Mouse (Mus musculus) kidney, postnatal 25 days (tissue): ENCODE measurements around the gene Abhd14a.
A peak's percentile ranks its signal among the peaks of the same experiment; 100 is the strongest.

Source experiments
- DNase-seq, 2 experiments: peaks; one replicate each; pipeline ENCODE4 v3.0.0; 2021; ENCODE audit warnings: mixed read lengths in 2 of 2

The Abhd14a gene

DNA sequence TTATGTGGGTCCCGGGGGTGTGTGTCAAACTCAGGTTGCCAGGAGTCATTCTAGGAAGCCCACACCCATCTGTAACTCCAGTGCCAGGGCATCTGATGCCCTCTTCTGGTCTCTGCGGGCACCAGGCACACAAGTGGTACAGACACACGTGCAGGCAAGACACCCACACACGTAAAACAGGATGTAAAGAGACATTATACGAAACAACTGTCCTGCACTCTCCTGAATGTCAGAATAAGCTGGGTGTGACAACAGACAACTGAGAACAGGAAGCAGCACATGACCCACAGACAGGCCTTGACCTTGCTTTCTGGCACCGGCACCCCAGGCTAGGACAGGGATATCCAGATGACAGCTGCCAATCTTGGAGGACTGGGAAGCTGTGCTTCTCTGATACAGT, 21.8 kb upstream of the Abhd14a start:
- DNase-seq, result peak in 1 of 2 experiments; percentile 44

DNA sequence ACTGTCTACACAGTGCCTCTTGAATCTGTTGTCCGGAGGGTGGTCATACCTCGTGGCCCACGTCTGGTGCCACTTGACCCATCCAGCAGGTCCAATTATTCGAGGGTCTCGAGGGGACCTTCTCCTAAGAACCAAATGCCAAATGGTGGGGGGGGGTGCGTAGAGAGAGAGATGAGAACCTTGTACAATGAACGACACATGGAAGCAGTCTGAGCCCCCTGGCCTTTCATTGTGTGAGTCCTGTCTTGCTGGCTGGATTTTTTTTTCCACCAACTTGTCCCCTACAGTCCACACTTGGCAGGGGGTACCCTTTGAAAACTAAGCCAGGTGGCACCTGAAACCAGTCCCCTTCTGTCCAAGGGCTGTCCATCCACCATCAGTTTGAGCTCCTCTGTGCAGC, 20.3 kb upstream of the Abhd14a start:
- no peak for DNase-seq

DNA sequence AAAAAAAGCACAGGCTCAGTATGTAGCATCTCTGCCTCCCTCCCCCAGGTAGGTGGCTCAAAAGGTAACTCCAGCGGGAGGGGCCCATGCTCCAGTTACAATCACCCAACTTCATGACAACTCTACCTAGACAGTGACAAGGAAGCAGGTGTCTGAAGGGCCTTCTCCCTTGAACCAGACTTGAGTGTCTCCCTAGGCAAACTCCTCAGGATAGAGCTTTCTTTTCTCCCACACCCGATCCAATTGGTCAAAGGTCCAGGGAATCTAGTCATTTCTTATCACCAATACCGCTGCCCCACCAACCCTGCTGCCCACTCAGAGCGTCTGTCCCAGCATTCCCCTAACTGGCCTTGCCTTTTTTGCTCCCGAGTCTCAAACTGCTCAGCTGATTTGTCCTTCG, 19.2 kb upstream of the Abhd14a start:
- no peak for DNase-seq

DNA sequence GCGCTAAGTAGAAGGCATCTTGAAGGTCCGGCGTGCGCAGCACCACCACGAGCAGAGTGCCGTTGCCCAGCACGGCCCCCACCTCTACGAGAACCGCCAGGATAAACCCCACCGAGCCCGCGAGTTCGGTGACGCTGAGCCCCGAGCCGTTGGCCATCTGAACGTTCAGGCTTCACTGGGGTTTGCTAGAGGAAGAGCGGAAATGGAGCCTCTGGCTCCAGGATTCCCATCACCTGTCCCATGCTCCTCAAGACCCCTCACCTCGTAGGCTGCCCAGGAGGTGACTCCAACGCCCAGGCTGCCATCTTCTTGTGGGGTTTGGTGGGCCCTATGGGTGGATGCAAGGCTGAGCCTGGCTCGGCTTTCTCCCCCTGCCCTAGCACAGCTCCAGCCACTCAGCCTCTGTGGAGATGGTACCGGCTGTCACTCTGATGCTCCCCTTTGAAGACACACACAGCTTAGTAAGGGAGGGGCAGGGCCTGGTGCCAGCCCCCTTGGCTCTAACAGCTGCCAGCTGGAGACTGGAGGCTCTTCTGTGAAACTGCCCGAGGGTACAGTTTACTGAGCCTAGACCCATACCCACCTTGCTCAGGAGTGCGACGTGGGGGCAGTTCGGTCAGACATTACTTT, 18.2 kb upstream of the Abhd14a start, which contains the start of gene Gpr62:
Gene Gpr62, minus strand, starts transcription at position 368 of the 630 bp plus-strand sequence.
- no peak for DNase-seq

DNA sequence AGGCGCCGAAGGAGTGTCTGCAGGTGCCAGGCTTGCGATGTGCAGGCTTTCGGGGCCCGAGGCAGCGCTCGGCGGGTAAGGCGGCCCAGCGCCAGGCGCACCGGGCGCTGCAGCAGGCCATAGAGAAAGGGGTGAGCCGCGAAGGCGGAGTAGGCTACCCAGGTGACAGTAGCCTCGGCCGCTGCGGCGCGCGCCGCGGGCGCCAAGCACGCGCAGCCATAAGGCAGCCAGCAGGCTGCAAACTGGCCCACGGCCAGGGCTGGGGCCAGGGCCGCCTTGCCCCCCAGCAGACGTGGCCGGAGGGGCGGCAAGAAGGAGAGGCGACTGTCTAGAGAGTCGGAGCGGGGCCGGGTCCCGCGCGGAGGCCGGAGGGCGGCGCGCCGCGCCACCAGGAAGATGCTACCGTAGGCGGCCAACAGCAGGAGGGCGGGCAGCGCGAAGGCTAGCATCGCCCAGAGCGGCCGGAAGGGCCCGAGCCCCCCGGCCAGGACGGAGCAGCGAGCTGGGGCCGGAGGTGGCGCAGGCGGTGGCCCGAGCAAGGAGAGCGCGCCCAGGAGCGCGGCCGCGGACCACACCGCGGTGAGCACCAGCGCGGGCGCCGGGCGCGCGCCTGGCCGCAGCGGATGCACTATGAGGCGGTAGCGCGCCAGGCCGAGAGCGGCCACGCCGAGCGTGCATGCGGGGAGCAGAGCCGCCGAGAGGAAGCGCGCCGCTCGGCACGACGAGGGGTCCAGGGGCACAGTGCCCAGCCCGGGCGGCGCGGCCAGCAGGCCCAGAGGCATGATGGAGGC, 17.5 kb upstream of the Abhd14a start:
- DNase-seq, result peak; percentile 53 to 77

DNA sequence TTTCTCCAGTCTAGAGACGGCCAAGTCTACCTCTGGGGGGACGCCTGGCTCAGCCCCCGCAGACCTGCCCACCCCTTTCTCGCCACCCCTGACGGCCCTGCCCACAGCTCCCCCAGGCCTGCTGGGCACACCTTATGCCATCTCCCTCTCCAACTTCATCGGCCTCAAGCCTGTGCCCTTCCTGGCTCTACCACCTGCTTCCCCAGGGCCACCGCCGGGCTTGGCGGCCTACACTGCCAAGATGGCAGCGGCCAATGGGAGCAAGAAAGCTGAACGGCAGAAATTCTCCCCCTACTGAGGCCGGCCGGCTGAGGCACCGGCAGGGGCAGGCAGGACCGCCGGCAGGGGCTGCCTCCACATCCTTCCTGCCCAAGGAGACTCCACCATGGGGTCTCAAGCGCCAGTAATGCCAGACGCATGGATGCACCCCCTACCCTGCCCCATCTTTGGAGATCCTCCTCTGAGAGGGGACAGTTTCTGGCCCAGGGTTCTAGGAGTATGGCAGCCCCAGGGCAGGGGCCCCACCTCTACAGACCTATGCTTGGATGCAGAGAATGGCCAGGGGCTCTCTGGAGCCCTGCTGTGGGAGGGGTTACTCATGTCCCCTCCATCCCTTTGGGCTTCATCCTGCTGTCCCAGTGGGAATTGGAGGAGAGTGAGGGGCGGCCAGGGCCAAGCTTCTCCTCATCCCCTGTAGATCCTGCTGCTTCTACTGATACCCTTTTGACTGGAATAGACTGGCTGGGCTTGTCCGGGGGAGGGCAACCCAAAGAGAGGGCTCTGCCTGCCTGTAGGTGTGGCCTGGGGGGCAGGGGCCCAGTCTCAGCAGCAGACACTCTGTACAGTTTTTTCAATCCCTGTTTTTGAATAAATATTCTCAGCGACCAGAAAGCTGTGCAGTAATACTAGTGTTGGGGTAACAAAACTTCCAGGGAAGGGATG, 15.9 kb upstream of the Abhd14a start:
- DNase-seq, result no peak

DNA sequence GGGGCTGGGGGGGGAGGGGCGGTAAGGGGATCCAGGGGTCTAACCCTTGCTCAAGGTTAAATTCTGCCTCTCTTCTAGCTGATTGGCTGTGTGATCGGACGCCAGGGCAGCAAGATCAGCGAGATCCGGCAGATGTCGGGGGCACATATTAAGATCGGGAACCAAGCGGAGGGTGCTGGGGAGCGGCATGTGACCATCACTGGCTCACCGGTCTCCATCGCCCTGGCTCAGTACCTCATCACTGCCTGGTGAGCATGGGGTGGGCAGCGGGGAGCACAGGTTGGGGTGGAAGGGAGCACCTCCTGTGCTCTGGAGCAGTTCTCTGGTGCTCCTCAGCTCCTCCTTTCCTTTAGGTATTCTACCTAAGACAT, 14.9 kb upstream of the Abhd14a start:
- DNase-seq, result no peak

DNA sequence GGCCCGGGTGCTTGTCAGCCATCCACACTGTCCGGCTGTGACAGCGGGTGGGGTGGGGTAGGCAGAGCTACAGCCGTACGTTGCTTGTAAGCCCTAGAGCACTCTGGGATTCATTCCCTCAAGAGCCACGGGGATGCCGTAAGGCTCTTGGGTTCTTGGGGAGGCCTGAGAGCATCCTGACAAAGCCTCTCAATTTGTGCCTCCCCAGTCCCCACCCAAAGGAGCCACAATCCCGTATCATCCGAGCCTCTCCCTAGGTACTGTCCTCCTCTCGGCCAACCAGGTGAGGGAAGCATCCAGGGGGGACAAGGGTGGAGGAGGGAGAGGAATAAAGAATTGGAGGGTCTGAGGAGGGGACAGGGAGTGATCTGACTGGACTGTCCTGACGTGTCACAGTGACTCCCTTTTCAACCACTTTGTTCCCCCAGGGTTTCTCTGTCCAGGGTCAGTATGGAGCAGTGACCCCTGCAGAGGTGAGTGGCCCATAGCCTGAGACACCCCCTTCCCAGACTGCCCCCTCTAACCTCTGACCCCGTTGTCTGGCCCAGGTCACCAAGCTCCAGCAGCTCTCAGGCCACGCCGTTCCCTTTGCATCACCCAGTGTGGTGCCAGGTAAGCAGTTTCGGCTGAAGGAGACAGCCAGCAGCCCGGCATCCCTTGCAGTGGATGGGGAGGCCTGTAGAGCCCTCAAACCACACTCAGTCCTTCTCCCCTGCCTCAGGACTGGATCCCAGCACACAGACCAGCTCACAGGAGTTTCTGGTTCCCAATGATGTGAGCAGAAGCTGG, 14.4 kb upstream of the Abhd14a start:
- DNase-seq, result no peak

DNA sequence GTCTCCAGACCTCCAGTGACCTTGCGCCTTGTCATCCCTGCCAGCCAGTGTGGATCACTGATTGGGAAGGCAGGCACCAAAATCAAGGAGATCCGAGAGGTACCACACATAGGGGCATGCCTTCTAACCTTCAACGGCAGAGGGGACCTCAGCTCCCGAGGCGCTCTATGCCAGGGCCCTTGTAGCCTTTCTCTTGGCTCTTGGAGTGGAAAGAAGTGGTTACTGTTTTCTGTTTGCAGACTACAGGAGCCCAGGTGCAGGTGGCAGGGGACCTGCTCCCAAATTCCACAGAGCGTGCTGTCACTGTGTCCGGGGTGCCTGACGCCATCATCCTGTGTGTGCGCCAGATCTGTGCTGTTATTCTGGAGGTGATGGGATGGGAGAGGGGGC, 13.5 kb upstream of the Abhd14a start:
- DNase-seq, result no peak

DNA sequence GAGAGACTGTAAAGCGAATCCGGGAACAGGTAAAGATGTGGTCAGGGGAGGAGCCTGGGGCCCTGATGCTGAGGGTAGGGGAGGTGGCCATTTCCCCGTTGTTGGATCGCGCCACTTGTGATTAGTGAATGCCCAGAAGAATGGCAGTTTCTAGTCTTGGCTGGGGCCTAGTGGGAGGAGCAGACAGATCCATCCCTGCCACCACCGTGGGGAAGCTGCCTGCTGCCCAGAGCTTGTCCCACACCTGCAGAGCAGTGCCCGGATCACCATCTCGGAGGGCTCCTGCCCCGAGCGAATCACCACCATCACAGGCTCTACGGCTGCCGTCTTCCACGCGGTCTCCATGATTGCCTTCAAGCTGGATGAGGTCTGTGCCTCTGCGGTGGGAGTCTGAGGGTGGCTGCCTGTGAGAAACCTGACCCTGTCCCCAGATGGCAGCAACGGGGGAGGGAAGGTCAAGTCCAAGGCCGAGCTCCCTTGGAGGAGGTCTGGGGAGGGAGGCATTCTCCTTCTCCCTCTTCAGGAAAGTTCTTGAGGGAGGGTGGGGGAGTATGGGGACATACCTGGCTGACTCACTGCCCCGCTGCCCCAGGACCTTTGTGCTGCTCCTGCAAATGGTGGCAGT, 13.0 kb upstream of the Abhd14a start:
- no peak for DNase-seq

DNA sequence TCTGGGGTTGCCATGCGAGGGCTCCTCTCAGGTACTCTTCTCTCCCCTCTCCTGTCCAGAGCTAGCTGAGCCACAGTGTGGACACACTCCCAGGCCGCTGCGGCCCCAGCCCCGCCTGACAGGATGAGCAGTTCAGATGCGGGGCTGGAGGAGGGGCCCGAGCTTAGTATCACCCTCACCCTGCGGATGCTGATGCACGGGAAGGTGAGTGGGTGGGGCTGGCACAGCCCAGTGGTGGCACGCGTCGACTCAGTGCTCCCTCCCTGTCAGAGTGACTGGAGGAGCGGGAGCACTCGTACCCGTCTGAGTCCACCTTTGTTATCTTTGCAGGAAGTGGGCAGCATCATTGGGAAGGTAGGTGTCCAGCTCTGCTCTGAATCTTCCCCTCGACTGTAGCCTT, 12.5 kb upstream of the Abhd14a start:
- no peak for DNase-seq

DNA sequence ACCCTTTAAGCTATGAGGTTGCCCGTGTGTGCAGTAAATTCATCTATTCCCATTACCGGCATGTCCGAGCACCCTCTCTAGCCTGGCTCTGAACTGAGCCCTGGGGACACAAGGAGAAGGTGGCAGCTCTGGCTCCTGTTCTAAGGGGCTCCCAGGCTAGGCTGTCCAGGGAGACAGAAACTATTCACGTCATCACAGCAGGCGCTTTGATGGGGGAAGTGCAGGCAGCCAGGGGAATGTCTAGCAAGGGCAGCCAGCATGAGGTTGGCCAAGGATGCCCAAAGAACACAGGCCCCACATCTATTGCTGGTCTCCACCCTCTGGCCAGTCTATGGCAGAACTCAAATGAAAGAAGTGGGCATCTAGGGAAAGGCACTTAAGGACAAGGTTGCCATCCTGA, 10.4 kb upstream of the Abhd14a start:
- no peak for DNase-seq

DNA sequence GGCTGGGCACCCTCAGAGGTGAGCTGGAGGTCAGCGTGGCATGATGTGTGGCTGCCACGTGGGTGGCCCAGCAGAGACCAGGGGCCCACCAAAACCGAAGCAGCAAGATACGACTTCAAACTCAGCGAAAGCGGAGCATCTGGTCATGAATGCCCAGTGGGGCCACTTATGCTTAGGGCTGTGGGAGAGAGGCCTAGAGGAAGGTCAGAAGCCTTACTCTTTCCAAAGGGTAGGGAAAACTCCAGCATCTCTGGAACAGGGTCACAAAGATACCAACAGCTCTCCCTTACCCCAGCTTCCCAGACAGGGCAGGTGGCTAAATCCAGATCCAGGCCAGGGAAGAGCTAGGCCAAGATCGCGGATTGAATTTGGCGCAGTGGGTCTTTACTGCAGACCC, 9.7 kb upstream of the Abhd14a start:
- DNase-seq, result no peak

DNA sequence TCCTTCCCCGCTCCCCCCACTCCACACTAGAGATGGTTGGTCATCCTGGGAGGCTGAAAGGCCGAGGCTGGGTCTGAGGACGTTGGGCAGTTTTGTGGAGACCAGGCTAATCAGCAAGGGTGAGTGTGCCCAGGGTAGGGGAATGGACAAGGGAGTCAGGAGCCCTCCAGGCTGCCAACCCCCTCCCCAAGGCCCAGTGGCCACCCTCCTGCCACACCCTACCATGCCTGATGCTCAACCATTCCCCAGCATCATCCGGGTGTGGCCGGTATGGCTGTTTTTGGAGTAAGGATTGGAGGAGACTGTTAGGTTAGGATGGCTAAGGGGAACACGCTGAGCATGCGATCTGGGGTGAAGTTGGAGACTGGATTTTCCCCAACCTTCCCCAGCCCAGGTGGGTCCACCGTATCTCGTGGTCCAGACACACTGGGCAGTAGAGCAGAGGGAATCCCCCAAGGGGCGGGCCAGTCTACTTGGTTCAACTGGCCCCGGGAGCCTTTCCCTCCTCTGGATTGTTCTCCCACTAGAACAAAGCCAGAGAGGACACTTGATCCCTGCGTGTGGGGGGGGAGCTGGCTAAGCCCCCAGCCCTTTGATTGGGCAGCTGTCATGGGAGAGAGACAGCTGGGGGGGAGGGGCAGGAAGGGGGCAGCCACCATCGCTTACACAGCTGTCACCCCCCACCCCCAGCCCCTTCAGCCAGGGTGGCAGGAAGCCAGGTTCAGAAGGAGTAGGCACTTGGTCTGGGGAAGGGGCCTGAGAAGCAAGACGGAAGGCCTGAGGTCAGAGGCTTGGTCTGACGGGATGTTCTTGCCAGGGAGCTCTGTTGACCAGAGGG, 9.1 kb upstream of the Abhd14a start:
- DNase-seq, result no peak

DNA sequence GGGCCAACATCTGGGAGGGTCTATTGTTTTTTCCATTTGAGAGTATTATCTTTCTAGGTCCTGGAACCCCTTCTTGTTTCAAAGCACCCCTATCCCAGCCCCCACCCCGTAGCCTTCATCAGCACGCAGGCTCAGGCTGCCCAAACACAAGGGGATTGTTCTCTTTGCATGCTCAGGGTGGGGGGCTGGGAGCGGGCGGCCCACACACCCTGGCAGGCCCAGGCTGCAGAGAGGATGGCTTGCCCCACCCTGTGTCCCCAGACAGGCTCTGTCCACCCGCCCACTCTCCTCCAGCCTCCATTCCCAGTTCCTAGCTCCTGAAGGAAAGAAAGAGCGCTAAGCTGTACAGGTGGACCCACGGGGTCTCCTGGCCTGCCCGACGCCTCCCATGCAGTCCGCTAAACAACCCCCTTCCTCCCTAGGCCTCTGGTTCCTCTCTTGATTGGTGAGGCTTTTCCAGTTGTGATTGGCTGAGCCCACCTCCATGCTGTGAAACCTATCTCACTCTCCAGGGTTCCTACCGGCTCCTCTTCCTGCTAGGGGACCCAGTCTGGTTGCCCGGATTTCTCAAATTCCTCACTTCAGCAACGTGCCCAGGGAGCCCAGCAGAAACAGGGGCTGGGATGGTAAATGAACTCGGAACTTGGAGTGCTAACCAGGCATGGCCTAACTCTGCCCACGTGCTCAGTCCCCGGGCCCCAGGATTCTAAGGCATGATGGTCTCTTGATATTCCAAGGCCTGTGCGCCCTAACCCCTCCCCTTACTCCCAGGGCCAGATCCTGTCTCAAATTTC, 7.6 kb upstream of the Abhd14a start:
- no peak for DNase-seq

DNA sequence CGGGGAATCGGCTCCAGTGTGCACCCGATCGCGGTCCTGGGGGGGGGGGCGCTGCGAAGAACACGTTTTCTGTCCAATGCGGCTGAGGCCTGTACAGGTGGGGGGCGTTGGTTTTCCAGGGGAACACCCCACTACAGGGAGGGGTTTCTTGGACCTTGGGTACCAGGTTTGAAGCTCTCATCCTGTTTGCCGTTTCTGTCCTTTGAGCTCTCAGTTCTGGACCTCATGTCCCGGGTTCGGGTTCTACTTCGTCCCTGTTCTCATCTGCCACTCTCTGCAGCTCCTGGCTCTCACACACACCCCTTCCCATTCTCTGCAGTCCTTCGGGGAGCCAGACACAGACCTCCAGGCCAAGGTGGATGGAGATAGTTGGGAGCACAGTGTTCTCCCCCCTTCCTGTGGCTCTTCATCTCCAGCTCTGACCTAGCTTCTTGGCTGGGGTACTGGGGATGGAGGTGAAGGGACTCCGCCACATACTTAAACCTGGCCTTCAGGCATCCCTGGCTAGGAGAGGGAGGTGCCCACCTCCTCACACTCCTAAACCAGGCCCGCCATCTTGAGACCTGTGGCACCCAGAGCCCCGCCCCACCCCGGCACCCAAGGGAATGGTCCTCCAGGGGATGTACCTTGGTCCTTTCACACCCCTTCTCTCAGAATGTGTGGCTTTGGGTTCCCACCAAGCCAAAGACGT, 6.7 kb upstream of the Abhd14a start:
- DNase-seq, result no peak

DNA sequence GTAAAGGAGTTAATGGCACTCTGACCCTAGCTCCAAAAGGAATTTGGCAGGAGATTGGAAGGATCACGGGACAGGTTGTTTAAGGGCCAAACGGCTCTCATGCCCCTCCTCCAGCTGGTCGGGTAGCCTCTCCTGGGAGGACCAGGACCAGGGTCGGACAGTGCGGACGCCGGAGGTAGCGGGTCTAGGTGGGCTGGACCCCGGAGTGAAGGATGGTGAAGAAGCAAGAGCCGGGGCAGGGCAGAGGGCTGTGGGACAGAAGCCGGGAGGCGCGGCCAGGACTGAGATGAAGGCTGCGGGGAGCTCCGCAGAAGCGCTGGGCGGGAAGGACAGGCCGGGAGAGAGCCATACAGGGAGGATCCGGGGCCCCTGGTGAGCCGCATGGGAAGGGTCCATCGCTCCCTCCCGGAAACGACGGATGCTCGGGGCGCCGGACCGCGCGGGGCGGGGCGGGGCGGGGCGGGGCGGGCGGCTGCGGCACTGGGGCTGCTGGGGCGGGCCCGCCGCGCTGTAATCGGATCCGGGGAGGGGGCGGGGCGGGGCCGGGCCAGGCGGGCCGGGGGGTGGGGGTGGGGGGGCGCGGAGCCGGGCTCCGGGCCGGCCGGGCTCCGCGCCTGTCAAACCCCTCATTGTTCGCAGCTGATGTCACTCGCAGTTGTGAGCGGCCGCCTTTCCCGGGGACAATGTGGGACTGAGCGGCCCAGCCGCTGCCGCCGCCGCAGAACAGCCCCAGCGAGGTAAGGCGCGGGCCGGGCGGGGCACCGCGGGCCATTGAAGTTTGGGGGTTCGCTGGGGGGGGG, 6.0 kb upstream of the Abhd14a start, which contains the start of gene Pcbp4:
Gene Pcbp4, plus strand, starts transcription at position 21 of the 800 bp plus-strand sequence.
- DNase-seq, result peak; percentile 79 to 90

DNA sequence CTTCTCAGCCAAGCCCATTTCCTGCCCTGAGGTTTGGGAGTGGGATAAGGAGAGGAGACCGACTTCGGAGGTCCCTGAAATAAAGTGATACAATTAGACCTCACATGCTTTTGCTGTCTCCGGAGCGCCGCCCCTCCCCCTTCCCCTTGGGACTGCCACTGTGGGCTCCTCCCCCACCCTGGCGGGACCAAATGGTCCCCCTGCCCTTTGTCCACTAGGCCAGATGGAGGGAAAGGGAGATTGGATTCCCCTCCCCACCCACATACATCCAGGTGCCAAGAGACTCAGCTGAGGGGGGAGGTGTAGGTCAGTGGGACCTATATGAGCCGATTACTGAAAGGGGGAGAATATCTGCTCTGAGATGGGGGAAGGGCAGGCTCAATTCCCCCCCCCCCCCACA, 5.3 kb upstream of the Abhd14a start:
- peak; percentile 89 to 93 for DNase-seq

DNA sequence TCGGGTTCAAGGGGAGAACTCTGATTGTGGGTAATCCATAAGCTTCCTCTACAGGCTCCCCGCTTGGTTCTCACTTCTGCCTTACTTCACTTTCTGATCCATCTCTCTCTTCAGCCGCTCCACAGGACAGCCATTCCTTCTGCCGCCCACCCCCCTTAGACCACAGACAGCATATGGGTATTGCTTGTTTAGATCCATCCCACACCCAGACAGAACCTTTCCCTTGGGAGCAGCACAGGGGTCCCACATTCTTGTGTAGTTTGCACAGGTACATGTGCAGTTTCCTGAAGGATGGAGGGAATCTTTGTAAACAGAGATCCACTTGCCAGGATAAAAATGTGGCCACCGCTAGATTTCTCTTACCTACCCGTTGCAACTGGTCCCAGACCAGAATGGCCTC, 4.9 kb upstream of the Abhd14a start:
- no peak for DNase-seq
